Mouse (Mus musculus): ENCODE results near the gene Ogt.

- TF ChIP-seq POLR2A (IDR thresholded peaks at IDR 0.05; ENCODE audit: low read depth, low read length) (no peak), CTCF (IDR thresholded peaks at IDR 0.05; ENCODE audit: borderline replicate concordance, insufficient read depth, low read length) (no peak)
These were observed 2.2 kb downstream of the Ogt start for GRCm38 (mm10) chrX:101642091-101642490.
